Mouse (Mus musculus): ENCODE data around the gene Adprh. TPM values are rescaled to one million over a fixed set of nuclear protein-coding genes. Genes with fewer than 3 reads are reported as not detected.

The Adprh gene
- total RNA-seq, 1 experiment from 2014 or later, result 41.2 TPM

DNA sequence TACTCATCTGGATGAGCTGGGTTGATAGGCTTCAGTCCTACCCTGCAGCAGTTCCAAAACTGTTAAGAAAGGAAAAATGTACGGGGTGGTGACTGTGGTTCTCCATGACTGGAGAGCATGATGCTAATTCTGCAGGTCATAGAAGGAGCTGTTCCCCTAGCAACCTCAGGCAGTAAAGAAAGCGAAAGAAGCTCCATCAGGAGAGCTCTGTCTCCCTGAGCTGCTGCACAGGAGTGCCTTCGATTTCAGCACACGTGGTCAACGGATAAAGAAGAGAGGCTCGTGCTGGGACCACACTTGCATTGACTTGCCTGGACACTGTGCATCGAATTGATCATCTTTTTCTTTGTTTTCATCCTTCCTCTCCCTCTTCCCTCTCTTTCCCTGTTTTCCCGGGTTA is 10.3 kb downstream of the Adprh start:
- DNase-seq, result no peak

DNA sequence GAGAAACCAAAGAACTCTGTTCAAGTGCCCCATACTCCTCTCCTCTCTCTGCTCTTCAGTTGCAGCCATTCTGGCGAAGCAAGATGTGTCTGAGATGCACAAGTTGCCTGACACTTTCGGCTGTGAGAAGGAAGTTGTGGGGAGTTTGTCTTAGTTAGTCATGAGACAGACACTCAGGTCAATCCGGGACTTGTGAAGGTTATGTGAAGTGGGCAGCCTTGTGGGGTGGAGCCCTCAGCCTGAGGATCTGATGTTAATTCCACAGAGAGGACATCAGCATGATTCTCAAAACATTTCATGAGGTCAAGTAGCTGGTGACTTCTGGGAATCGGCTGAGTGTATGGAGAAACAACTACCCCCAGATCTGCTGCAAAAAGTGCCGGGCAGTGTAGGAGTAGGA is 10.9 kb downstream of the Adprh start:
- no peak for DNase-seq

- no peak for DNase-seq
These were observed 12.1 kb downstream of the Adprh start for GRCm38 (mm10) chr16:38440403-38440802.

DNA sequence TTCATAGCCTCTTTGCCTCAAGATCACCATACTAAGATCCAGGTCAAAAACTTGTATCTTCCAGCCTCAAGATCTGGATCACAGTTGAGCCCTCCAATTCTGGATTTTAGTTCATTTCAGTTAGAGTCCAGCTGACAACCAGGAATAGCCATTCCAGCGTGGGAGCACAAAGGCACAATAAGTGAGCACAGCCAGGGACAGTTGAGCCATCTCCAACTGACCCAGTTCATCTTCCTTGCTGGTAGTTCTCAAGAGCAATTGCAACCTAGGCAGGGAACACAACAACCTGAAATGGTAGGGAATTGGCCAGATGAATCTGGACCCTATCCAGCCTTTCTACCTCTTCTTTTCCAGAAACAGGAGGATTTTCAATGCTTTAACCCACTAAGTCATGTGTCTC is 13.3 kb downstream of the Adprh start:
- DNase-seq, result no peak

DNA sequence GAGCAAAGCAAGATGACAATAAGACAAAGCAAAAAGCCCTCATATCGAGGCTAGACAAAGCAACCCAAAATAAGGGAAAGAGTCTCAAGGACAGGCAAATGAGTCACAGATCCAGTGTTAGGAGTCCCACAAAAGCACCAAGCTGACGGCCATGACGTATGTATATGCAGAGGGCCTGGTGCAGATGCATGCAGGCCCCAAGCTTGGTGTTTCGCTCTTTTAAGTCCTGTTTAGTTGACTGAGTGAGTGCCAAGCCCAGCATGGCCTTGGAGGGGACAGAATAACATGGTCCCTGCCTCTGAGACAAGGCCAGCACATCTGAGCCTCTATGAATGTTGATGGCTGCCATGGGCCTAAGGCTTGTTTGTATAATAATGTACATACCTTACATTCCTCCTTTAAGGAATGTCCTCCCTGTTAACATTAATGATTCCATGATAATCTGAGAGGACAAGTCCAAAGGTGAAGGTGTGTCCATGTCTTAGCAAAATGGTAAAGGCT is 18.2 kb downstream of the Adprh start:
- peak; percentile 30 for DNase-seq

DNA sequence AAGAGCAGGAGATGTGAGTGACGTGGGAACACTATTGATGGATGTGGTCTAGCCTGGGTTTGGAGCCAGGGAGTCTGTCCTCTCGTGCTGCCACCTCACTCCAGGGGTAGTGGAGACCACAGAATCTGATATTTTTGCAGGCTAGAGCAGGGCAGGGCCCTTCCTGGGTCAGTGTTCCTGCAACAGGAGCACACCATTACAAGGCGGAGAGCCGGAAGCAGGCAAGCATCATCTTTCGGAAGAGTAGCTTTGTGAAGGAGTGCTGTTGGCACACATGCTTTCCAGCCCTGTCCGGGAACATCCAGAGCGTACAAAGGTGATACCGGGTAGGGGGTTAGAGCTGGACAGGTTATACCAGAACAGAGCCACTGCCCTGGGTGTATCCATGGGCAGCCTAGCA is 19.0 kb downstream of the Adprh start:
- DNase-seq, result no peak

DNA sequence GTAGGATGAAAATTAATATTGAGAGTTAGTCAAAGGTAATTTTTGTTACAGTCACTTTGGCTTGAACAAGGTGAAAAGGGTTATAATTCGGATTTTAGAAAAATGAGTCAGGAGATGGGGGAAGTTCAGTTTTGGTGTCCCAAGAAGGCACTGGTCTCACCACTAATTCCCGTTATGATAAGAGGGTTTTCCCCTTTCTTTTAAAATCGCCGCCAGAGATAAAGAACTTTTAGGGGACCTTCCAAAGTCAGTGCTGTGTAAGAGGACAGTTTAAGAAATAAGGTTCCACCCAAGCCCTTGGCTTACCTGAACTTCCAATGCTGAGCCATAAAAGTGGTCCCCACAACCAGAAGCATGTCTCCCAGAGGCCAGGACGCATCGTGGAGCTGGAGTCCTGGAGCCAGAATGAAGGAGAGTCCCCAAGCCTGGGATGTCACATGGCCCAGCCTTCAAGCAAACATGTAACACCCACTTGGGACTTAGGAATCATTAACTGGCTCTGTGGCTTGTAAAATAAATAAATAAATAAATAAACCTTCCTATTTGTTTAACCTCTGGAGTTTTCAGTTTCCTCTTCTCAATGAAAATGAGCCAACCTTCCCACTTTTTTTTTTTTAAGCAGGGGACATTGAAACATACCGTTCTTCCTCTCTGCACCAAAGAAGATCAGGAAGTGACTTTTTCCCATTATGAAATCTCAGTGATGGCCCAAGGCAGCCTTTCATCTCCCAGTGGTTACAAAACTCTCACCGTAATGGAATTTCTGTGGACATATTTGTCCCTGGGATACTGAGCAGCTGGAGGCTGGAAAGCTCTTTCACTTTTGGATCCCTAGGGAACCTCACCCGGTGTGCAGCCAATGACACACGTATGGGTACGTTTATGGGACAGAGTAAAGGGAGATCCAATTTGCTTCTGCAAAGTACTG is 19.7 kb downstream of the Adprh start, which contains the start of gene Pla1a:
Gene Pla1a (minus strand): TSS at position 648 of the 928 bp plus-strand sequence.
- peak; percentile 53 for DNase-seq

GRCm38 (mm10) chr16:38431446-38432185 is 20.9 kb downstream of the Adprh start:
- peak; percentile 42 for DNase-seq

DNA sequence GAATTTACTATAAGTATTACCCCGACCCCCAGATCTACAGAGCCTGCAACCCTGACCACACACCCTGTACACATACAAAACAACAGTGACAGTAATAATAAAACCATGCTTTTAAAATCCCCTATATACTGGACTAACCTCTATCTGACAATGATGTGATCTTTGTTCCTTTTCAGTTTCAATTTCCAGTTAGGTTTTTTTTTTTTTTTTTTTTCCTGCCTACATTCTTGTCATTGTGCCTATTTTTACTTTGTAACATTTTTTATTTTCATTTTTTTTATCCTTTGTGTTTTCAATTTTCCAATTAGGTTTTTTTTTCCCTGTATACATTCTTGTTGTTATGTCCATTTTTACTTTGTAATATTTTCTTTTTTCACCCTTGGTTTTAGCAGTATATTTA is 26.7 kb downstream of the Adprh start:
- DNase-seq, result no peak

DNA sequence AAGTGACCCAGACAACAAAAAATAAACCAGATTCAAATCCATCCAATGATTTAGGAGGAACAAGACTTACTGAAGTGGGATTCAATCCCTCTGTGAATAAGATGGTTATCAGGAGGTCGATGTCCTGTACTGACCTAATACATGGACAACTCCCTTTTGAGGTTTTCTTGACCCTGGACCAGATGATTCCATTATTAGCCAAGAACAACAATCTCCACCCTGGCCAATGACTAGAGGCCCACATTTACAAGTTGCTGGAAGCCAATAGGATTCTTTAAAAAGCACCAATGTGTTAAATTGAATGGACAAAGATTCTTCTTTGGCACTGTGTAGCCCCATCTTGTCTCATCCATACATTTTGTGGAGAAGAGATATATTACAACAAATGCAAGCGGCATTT is 27.1 kb downstream of the Adprh start:
- DNase-seq, result no peak

GRCm38 (mm10) chr16:38414953-38415352 is 37.5 kb downstream of the Adprh start:
- no peak for DNase-seq

DNA sequence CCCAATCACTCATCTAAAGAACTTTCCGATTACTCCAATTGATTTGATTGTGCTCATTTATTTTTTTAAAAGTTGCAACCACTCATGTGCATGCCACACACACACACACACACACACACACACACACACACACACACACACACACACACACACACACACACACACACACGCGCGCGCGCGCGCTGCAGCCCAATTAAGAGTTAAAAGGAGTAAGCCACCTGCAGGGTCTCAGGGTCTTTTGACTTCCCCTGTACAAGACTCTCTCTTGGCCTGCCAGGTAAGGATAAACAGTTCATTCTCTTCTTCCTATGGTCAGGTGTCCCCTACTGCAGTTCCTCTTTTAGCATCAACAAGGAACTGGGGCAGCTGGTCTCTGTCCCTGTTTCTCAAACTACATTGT is 44.1 kb downstream of the Adprh start:
- no peak for DNase-seq

- no peak for DNase-seq
These were observed 44.9 kb downstream of the Adprh start for GRCm38 (mm10) chr16:38407584-38407983.

GRCm38 (mm10) chr16:38406708-38407107 is 45.8 kb downstream of the Adprh start:
- no peak for DNase-seq

- no peak for DNase-seq
These were observed 46.2 kb downstream of the Adprh start for GRCm38 (mm10) chr16:38406293-38406692.

GRCm38 (mm10) chr16:38403639-38404038 is 48.9 kb downstream of the Adprh start:
- DNase-seq, result no peak

- no peak for DNase-seq
These were observed 51.0 kb downstream of the Adprh start for GRCm38 (mm10) chr16:38401468-38401867.

DNA sequence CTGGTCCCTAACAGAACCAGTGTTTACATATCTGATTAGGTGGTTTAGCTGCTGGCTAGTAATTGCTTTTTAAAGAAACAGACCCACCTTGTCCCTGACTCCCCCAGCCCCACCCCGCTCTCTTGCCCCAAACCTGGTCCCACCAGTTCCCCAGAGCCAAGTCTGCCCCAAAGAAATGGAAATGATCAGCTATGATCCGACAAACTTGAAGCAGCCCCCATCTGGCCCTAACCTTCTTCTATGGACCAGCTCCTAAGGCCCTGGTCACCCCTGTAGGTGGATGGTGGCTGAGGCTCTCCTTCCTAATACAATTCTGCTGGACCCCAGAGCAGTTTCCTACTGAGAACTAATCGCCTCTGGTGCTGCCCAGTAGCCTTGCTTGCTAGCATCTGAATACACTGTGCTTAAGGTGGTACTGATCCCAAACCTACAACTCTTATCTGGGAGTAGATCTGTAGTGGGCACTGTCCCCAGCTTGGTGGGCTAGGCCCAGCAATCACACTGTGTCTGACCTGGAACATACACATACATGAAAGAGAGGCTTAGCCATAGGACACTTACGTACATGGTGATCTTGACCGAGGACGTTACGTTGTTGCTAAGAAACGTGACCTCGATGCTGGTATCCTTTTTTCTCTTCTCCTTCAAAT is 52.1 kb downstream of the Adprh start:
- peak; percentile 31 for DNase-seq

- peak; percentile 83 for DNase-seq
These were observed 52.8 kb downstream of the Adprh start for GRCm38 (mm10) chr16:38399531-38400231.

DNA sequence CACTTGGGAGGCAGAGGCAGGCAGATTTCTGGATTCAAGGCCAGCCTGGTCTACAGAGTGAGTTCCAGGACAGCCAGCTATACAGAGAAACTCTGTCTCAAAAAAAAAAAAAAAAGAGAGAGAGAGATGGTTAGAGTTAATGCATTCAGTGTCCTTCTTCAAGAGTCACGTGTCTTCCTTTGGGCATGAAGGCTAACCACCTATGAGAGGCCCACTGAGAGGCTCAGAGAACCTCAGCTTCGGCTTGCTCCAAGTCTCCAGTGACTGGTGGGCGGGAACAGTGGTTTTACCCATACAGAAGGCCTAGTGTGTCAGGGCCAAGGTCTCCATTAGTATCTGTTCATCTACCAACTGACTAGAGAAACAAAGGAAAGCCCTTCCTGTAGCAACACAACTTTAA is 53.4 kb downstream of the Adprh start:
- DNase-seq, result peak; percentile 32

- DNase-seq, result no peak
These were observed 54.2 kb downstream of the Adprh start for GRCm38 (mm10) chr16:38398266-38398665.

GRCm38 (mm10) chr16:38396155-38396554 is 56.3 kb downstream of the Adprh start:
- DNase-seq, result peak; percentile 94

Measured in adrenal gland, postnatal 14 days (tissue).